Mouse (Mus musculus) spleen, adult 12 weeks (tissue): ENCODE results near the gene Pdhb.
"Not testable (repeated sequence)": the region's sequence is repeated elsewhere in the genome, so short reads cannot be mapped to it uniquely, and the experiment has no call there.

Source experiments
- DNase-seq: peaks from one replicate; pipeline ENCODE4 v3.0.0; 2022; ENCODE audit warnings: low spot score

Gene Pdhb

GRCm38 (mm10) chr14:8190556-8190955 lies 17.7 kb upstream of the Pdhb start:
- DNase-seq, result no peak

- DNase-seq, result no peak
These were observed 13.6 kb upstream of the Pdhb start for GRCm38 (mm10) chr14:8186278-8187045.

- DNase-seq, result no peak
These were observed 10.5 kb upstream of the Pdhb start for GRCm38 (mm10) chr14:8183330-8183729.

GRCm38 (mm10) chr14:8180371-8181035 lies 7.7 kb upstream of the Pdhb start:
- no peak for DNase-seq

GRCm38 (mm10) chr14:8176251-8176650 lies 3.4 kb upstream of the Pdhb start:
- DNase-seq, result no peak

- no peak for DNase-seq
These were observed 1.8 kb upstream of the Pdhb start for GRCm38 (mm10) chr14:8174634-8175033.

- DNase-seq, result not testable (repeated sequence)
These were observed 871 bp upstream of the Pdhb start for GRCm38 (mm10) chr14:8173542-8174250.

GRCm38 (mm10) chr14:8164463-8164862 lies 8.4 kb downstream of the Pdhb start:
- no peak for DNase-seq

GRCm38 (mm10) chr14:8161777-8162176 lies 11.0 kb downstream of the Pdhb start:
- DNase-seq, result no peak

GRCm38 (mm10) chr14:8159141-8159540 lies 13.7 kb downstream of the Pdhb start:
- DNase-seq, result no peak

GRCm38 (mm10) chr14:8158721-8159120 lies 14.1 kb downstream of the Pdhb start:
- DNase-seq, result no peak

- DNase-seq, result no peak
These were observed 15.9 kb downstream of the Pdhb start for GRCm38 (mm10) chr14:8156947-8157346.

- no peak for DNase-seq
These were observed 18.8 kb downstream of the Pdhb start for GRCm38 (mm10) chr14:8154072-8154471.

- no peak for DNase-seq
These were observed 21.1 kb downstream of the Pdhb start for GRCm38 (mm10) chr14:8151757-8152156.

GRCm38 (mm10) chr14:8148842-8149241 lies 24.0 kb downstream of the Pdhb start:
- DNase-seq, result no peak

- DNase-seq, result no peak
These were observed 26.1 kb downstream of the Pdhb start for GRCm38 (mm10) chr14:8146611-8147223.

- DNase-seq, result no peak
These were observed 26.9 kb downstream of the Pdhb start for GRCm38 (mm10) chr14:8145594-8146558.

- DNase-seq, result no peak
These were observed 31.7 kb downstream of the Pdhb start for GRCm38 (mm10) chr14:8141131-8141530.

- DNase-seq, result no peak
These were observed 32.8 kb downstream of the Pdhb start for GRCm38 (mm10) chr14:8139724-8140710.

GRCm38 (mm10) chr14:8135130-8135529 lies 37.7 kb downstream of the Pdhb start:
- DNase-seq, result no peak
